Mouse (Mus musculus) urinary bladder, adult 2 months (tissue): ENCODE data around the gene Gm20897. TPM values are rescaled to one million over a fixed set of nuclear protein-coding genes. Genes with fewer than 3 reads are reported as not detected.
"Not testable (repeated sequence)": the region's sequence is repeated elsewhere in the genome, so short reads cannot be mapped to it uniquely, and the experiment has no call there.

Experiments
- DNase-seq: peaks from one replicate; pipeline ENCODE4 v3.0.0; 2022; ENCODE audit warnings: low spot score
- polyA plus RNA-seq: library from polyadenylated mRNA; depleted of rRNA; stranded (reverse); fragments of >200 nt; gene quantifications from 2 replicates; pipeline ENCODE4 v1.2.3, GENCODE M21; 2012; rRNA removed

The Gm20897 gene
- polyA plus RNA-seq = not detected in 2 replicates

DNA sequence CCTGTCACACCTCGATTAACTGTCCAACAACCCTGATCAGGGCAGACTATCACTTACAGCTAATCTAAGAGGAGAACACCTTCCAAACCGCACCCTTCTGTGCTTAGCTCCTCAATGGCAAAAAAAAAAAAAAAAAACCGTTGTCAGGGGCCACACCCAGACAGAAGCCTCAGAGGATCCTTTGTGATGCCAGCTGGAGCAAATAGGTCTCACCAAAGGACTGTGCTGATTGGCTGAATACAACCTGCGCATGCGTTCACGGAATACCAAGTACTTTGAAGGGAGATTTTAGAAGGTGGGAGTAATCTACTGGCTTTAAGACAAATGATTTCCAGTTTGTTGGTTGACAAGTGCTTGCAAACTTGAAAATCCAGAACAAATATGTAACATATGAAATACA, at the start of gene Gm20897:
Gm20897 (minus strand) TSS at position 101 of the 400 bp plus-strand sequence.
- not testable (repeated sequence) for DNase-seq

Other genes starting within 250 kb of the Gm20897 start
- not detected in 2 replicates for gene Gm21732, start 73.5 kb upstream of the Gm20897 start, polyA plus RNA-seq